Mouse (Mus musculus) adrenal gland, postnatal 36 days (tissue): ENCODE measurements around the gene Dffa. TPM values are rescaled to one million over a fixed set of nuclear protein-coding genes. Genes with fewer than 3 reads are reported as not detected.
"Not testable (repeated sequence)": the region's sequence is repeated elsewhere in the genome, so short reads cannot be mapped to it uniquely, and the experiment has no call there.

ENCODE experiments used
- DNase-seq, 2 experiments: peaks; one replicate each; pipeline ENCODE4 v3.0.0; 2021; ENCODE audit warnings: mixed read lengths in 1 of 2
- total RNA-seq, 2 experiments: library from RNA; stranded (reverse); gene quantifications; 2 replicates each; pipeline ENCODE4 v1.2.3; 2021

Dffa gene
- total RNA-seq, 2 experiments from 2014 or later = 19.0 to 22.8 TPM

DNA sequence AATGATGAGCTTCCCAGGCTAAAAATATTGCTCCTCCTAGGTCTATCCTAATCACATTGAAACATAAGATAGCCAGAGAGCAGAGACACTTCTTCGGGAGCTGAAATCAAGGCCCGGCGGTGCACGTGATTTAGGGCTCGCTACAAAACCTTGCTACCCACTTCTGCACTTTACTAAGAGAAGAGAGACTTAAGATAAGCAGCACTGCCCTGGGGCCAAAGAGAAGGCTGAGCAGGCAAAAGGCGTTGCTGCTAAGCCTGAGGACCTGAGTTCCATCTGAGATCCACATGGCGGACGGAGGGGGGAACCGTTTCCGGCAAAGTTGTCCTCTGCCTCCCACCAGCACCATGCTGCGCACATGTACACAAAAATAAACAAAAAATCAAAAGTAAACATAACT lies 5.4 kb upstream of the Dffa start:
- DNase-seq = peak in 1 of 2 experiments; percentile 22

DNA sequence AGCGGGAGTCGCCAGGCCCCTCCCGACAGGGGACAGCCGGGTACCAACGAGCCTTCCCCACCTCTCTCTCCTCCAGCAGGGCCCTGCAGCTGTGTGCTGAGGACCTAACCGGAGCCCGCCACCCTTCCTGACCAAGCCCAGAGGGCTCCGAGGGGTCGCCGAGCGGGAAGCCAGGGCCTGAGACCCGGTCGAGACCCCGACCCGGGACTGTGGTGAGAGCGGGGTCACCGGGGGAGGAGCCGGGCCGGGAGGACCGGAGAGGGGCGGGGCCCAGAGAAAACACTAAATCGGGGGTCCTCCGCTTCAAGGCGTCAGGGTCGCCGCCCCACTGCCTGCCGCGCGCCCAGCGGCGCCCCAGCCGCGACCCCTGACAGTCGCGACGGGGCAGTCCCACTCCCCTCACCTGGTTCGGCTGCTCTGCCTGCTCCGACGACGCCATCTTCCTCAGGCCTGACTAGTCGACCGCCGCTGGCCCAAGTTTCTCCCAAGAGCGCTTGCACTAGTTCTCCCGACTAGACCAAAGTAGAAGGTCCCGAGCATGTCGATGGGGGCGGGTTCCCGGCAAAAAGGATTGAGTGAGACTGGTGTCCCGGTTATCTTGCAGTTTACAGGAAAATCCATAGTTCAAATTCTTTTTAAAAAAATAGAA lies 4.5 kb upstream of the Dffa start, which contains the start of gene Pex14:
TSS of gene Pex14 (minus strand) at position 508 of the 649 bp plus-strand sequence.
- peak; percentile 93 to 95 for DNase-seq

DNA sequence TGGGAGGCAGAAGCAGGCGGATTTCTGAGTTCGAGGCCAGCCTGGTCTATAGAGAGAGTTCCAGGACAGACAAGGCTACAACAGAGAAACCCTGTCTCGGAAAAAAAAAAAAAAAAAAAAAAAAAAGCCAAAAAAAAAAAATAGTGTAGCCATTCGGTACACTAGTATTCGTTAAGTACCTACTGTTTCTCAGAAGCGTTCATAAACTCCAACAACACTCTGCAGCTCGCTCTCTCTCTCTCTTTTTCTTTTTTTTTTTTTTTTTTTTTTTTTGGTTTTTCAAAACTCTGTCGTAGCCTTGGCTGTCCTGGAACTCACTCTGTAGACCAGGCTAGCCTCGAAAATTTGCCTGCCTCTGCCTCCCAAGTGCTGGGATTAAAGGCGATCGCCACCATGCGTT lies 3.5 kb upstream of the Dffa start:
- DNase-seq = not testable (repeated sequence)

DNA sequence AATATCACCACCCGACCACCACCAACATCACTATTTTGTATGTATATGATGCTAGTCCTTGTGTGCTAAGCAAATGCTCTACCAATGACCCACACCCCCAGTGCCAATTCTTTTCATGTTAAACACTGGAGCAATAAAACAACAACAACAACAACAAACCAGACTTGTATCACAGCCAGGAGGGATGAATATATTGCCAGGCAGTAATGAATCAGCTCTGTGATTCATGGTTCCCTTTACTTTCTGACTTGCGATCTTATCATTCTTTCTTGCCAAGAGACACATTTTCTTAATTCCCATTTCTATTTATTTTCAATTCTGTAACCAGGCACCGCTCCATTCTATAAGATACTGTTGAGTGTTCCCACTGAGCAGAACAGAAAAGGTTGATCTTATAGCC lies 2.5 kb upstream of the Dffa start:
- DNase-seq = no peak

DNA sequence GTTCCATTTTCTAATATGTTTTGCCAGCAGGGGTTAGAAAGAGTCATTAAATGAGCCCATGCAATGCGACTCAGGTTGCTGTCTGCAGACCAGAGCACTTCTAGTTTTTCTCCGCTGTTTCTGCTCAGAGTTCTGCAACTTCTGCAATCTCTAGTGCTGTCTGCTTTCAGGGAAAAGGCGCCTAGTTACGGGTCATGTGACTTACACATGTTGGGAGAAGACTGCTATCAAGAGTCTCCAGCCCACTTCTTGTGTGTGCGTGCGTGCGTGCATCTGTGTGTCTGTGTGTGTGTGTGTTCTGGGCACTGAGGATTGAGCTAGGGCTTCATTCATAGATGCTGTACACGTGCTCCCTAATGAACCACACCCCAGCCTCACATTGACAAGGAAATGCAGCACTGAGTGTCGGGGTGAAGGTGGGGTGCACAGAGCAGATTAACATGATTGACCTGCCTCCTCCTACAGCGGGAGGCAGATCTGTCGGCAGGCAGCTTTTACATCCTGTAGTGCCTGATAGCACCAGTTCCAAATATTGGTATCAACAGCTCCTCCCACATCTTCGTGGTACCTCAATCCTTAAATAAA lies 16.1 kb downstream of the Dffa start:
- DNase-seq = not testable (repeated sequence)

DNA sequence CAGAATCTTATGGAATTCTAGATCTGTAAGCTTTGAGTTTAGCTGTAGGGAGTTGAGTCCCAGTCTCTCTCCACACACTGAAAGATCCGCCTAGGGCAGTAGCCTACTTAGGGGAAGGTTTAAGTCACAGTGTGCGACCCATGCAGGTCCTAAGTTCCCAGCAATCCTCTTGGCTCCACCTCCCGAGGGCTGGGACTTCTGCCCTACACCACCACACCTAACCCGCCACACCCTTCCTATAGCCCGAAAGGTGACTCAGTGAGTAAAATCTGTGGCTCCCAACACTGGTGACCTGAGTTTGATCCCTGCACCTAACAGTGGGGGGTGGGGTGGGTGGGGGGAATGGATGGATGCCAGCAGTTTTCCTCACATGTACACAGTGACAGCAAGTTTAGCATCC lies 19.5 kb downstream of the Dffa start:
- DNase-seq = no peak

DNA sequence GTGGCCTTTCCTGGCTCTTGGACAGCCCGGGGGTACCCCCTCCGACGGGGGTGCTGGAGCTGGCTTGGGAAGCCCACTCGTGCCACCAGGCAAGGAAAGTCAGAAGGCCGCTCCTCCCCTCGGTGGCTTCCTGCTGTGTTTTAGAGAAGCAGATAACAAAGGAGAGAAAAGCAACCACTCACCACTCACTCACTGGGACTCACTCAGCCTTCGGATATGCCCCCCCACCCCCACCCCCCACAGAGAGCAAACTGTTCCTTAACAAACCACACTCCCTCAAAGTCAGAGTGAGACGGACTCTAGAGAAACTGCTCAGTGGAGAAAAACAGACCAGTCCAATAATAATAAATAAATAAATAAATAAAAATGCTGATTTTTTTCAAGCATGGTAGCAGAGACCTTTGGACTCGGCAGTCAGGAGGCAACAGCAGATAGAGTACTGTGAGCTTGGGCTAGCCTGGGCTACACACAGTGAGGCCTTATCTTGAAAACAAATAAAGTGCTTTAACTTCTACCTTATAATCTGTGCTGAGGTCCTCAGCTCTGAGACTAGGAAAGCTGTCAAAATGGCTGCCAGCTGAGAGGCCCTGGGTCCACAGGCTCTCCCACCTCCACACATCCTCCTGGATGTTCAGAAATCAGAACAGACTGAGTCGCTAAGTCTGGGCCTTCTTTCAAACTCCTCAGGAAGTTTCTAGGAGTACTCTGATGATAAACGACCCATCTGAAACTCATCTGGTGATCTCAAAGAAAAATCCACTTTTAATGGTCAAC lies 21.6 kb downstream of the Dffa start:
- no peak for DNase-seq

DNA sequence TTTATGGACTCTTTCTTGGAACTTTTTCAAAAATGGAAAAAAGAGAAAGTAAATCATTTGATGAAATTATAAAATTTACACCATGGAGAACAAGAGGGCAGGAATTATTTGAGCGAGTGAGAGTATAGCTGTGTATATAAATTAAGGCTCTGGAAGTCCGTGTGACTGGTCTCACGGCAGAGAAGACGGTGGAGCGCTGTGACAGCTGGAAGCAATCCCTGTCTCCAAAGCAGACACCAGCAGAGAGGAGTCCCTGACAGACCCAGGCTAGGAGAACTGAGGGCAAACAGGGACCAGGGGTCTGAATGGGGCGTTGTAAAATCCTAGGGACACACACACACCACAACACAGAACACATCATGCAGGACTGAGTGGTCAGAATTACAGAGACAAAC lies 22.2 kb downstream of the Dffa start:
- DNase-seq = no peak

DNA sequence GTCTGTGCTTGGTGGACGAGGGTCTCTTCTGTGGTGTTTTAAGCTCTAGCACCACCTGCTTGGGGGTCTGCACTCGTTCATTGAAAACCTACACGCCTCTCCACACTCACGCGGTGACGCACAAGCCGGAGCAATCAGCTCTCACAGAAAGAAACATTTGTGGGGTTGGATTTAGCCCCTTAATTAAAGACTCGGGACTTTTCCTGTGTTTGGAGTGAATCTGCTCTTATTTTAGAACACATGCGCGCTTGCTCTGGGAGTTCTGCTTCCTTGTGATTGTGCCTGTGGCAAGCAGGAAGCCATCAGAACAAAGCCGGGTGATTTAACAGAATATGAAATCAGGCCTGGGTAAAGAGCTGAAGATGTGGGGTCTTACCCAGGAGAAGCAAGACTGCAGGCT lies 22.7 kb downstream of the Dffa start, which contains the start of gene Cort:
TSS of gene Cort (minus strand) at position 101 of the 400 bp plus-strand sequence.
- DNase-seq = no peak

DNA sequence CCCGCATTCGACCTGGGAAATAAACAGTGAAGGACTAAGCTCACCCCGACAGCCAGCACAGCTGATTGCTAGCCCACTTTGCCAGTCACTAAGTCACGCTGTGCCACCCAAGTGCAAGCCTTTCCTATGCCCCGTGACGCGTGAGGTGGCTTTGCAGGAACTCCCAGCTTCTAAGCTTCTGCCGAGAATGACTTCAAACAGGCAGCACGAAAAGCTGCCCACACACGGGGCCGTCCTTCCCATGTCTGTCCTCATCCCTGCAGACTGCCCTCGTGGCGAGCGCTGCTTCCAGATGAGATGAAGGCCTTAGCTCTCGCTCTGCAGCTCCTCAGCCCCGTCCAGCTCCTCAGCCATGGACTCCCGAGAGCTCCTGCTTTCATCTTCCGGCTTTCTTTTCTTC lies 24.5 kb downstream of the Dffa start:
- no peak for DNase-seq

DNA sequence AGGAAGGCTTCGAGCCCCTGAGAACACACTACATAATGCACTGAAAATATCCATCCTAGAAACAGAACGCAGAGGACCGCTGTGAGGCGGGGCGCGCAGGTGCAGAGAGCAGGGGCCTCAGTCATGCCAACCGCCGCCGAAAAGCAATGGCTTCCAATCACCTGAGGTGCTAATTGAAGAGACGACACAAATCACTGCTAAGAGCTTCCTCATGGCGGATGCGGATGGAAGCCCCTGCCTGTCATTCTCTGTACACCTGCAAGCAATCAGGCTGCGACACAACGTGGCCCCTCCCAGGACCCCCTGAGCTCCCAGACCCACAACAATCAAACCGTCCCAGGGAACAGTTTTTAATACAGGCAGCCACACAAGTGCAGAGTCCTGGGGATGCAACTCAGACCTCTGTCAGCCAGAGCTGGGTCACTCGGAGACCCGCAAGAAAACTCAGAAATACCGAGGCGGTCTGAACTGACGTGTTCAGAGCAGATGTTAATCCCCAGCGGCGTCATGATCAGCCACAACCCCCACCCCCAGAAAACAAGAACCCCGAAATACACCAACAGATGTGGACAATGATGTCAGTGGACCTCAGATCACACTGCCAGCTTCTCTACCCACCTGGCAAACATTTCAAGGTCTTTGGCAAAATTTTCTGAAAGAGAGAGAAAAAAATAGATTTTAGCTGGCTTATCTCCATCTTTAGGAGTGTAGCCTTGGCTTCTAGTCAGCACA lies 27.2 kb downstream of the Dffa start:
- DNase-seq = no peak

DNA sequence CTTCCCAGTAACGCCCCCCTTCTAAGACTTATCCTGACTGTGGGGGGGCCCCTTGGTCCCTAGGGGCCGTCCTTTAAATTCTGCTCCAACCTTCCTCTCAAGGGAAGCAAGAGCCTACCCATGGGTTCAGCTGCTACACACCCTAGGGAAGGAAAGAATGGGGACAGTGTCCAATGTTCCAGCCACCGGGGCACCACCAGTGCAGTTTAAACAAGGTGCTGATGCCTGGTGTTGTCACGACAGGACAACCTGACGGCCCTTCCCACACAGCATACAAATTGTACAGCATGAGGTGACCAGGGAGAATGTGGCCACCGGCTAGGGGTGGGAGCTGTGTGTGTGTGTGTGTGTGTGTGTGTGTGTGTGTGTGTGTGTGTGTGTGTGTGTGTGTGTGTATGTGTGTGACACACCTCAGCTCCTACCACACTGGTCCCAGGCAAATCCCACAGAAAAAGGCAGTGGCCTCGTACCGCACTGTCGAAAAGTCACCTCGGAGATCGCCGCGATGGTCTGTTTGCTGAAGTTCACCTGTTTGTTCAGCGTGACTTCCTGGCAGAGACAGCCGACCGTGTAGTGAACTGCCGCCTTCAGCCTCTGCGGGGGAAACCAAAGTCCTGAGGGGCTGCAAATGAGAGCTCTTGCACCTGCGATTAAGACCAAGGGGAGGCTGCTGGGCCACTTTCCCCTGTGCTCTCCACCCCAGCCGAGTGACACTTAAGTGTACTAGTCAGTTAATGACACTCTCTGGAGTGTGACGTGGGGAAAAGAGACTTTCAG lies 28.0 kb downstream of the Dffa start:
- DNase-seq = no peak

DNA sequence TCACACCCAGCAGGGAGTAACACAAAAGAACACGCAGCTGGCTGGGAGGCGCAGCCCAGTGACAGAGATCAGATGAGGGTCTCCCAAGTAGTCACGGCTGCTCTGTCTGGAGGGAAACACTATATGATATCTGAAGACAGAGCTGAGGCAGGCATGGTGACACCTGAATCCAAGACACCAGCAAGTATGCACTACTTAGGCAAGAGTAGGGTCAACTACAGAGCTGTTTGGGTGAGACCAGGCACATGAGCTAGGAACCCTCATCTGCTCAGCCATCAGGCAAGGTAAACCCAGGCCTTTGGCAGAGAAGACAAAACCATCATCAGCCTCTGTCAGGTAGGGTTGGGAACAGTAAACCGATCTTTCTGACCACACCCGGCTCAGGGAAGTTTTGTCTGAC lies 29.4 kb downstream of the Dffa start:
- no peak for DNase-seq

DNA sequence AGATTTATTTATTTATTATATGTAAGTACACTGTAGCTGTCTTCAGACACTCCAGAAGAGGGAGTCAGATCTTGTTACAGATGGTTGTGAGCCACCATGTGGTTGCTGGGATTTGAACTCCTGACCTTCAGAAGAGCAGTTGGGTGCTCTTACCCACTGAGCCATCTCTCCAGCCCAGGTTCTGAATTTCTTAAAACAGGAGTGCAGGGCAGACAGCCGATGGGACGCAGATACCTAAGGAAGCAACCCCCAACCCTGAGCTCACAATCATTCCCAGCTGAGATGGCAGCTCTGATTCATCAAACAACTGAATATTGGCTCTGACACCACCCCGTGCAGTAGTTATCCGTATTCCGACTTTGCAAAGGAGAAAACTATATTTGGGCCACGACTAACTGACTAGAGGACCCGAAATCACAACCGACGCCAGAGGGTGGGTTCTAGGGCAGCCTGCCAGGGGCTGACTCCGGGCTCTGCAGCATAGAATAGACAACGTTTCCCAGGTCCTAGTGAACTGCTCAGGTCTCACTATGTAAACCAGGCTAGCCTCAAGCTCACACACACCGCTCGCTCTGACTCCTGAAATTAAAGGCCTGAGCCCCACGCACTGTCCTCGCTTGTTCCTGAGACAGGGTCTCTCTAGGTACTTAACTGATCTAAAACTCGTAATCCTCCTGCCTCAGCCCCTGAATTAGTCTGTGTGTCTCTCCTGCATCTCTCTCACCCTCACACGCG lies 32.3 kb downstream of the Dffa start:
- no peak for DNase-seq

DNA sequence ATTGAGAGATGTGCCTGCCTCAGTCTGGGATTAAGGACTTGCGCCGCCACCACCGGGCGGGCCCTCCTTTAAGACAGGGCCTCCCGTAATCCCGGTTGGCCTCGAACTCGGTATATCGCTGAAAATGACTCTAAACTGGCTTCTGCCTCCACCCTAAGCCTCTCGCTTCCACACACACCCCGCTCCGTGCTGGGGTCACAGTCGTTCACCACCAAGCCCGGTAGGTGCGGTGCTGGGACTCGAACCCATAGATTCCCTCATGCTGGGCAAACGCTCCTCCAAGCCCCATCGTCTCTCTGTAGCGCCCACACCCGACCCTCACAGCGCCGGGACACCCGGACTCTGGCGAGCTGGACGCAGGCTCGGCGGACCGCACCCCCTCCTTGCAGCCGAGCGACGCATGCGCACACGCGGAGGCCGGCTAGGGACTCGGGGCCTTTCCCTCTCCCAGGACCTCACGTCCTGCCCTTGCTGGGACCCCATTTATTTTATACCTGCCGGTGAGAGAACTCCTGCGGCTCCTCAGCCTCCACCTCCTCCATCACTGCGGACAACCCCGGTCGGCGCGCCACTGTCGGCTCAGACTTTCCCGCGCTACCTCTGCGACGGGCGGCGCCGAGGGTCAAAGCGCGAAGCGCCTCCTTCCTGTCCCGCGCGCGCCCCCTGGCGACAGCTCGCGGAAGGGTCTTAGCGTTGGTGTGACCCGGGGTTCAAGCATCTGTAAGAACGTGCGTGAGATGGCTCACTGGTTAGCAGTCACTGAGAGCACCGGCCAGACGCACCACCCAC lies 33.2 kb downstream of the Dffa start, which contains the start of gene Cenps:
TSS of gene Cenps (minus strand) at position 648 of the 789 bp plus-strand sequence.
- peak; percentile 91 to 94 for DNase-seq

DNA sequence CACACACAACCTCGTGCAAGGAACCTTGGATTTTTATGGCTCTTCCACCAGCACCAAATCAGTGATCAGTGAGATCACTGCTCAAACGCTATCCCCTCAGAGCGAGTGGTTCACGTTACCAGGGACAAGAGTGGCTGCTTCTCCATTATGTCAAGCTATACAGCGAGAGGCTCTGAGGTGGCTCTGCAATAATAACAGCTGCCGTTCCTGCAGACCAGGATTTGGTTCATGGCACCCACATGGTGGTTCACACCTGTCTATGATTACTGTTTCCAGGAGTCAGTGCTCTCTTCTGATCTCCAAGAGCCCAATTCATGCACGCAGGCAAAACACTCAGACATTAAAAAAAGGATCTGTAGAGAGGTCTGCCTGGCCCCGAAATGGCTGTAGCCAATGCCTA lies 34.6 kb downstream of the Dffa start:
- DNase-seq = no peak

DNA sequence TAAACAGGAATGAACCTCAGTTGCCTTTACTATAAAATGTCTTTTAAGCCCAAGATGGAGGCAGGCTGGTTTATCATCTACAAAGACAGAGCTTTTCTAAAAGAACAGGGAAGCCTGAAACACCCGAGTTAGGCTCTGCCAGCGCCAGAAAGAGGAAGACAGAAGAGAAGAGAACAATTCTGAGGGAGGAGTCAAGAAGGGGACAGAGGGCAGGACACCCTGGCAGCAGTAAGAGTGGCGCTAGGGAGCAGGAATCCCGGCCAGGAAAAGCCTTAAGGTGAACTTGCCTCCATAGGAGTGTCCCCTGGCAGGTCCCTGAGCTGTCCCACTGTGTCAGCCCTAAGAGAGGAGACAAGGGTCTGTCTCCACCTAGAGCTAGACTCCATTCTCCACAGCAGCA lies 39.6 kb downstream of the Dffa start:
- DNase-seq = no peak

DNA sequence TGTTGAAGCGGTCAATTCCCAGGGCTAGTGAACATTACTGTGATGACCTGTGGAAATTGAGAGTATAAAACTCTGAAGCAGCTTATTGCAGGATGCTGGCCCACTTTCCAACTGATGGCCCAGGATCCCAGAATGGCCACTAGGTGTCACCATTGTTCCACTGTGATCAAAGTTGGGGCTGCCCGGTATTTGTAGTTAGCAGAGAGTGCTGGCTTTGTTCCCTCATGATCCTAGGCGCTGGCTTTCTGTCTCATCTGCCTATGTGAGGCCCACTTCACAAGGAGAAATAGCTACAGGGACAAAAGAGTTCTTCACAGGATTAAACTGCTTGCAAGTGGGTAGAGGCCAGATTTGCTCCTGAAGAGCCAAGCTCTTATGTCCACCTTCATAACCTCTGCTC lies 40.5 kb downstream of the Dffa start:
- DNase-seq = peak; percentile 81 to 82

DNA sequence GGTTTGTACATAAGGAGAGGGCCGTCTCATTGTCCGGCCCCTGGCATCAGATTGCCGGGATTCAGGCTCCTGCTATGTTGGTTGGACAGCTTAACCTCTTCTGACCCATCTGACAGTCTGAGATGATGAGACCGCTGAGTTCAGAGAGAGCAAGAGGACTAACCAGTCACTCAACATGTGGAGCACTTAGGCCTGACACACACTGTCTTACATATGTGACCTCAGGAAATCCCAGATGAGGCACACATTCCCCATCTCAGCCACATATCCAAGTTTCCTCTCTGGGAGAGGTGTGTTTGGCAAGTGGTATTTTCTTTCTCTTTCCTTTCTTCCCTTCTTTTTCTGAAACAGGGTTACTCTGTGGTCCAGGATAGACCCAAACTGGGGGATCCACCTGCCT lies 41.2 kb downstream of the Dffa start:
- no peak for DNase-seq

DNA sequence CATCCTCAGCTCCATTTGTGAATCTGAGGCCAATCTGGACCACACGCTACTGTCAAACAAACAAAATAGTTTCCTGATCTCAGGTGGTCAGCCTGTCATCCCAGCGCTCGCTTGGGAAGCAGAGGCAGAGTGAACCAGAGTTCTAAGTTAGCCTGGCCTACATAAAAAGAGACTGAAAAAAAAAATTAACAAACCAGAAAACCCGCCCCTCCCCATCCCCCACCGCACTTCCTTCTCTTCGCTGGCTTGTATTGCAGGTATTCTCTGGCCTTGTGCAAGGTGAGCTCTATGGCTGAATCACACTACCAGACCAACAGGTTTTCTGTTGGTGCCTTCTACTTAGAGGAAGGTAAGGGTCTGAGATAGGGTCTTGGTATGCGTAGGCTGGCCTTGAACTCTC lies 43.6 kb downstream of the Dffa start:
- DNase-seq = no peak
